Mouse (Mus musculus): Measurements from ENCODE around the gene Lsm12.

DNA sequence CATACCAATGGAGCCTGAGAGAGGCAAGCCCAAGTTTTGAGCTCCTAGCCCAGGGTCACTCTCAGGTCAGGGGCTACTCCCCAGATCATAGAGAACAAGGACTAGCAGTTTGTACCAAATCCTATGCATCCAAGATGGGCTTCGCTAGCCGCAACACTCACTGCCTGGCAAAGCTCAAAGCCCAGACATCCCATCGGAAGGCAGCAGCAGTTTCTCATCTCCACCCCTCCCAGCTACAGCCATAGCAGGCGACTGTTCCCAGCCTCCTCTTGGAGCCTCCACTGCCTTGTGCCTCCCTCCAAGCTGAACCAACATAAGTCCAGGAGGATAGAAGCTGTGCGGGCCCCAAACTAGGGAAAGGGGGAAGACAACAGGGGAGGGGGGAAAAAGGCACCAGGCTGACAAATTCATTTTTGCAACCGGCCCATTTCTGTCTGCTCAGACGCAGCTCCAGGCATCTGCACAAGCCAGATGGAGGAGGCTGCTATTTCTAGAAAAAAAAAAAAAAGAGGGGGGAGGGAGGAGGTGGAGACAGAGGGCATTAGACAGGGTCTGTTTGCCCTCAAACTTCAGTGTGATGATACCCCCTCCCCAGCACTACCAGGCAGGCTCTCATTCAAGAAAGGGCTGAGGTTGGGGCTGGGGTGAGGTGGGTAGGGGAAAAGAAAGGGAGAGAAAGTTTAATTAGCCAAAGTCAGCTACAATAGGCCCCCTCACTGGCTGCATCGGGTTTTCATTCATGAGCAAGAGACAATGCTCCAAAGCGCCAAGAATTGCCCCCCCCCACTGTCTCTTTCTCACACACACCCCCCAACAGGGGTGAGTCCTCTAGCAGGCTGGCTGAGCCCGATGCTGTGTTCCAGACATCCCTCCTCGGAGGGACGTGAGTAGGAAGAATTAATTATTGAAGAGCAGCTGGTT lies 42.4 kb upstream of the Lsm12 start:
- TF ChIP-seq CTCF (IDR thresholded peaks at IDR 0.05; ENCODE audit: borderline replicate concordance, control insufficient read depth, extremely low read depth, insufficient read depth, low read length, poor library complexity) = no peak
- TF ChIP-seq POLR2A (IDR thresholded peaks at IDR 0.05; ENCODE audit: control insufficient read depth, extremely low read depth, insufficient read depth, low read length, poor library complexity) = no peak

All from thymus, adult 2 months (tissue).